Mouse (Mus musculus): ENCODE data around the gene Elmod1. TPM values are rescaled to one million over a fixed set of nuclear protein-coding genes. Genes with fewer than 3 reads are reported as not detected.
"Not testable (repeated sequence)": the region's sequence is repeated elsewhere in the genome, so short reads cannot be mapped to it uniquely, and the experiment has no call there.

Elmod1 gene
- 1.4 and 2.8 TPM in 2 replicates for polyA plus RNA-seq (2014; fragmentation: Nextera tagmentation; extraction: Ambion mirVana)

GRCm38 (mm10) chr9:53975122-53975518 lies at the start of gene Elmod1:
Gene Elmod1, minus strand, starts transcription at chr9:53975301.
- H3K4me1 ChIP-seq (ENCODE audit: control insufficient read depth, insufficient read depth, low read length), result peaks cover 4% of the 10 kb centered on the region
- peak within 1 kb of the TSS; percentile 25; the same call in 1 of the 2 replicates for H3K27ac ChIP-seq (ENCODE audit: low read depth, low read length)
- peak within 1 kb of the TSS; percentile 65 for H3K4me3 ChIP-seq (ENCODE audit: low read depth, low read length)
- no peaks in the 10 kb centered on the region for H3K9me3 ChIP-seq (ENCODE audit: control insufficient read depth, low read length)
- under 1% methylated on average over 30 of the region's 36 CpGs for WGBS
- no peaks in the 10 kb centered on the region for H3K36me3 ChIP-seq (ENCODE audit: control insufficient read depth, insufficient read depth, low read length)
- ATAC-seq (ENCODE audit: low FRiP score), result peak; percentile 94
- peaks cover 7% of the 10 kb centered on the region for H3K27me3 ChIP-seq (ENCODE audit: control insufficient read depth, insufficient read depth, low read length)
- H3K4me2 ChIP-seq, result peak within 1 kb of the TSS; percentile 97
- DNase-seq (ENCODE audit: low spot score, missing footprints), result peak; percentile 95
- peak within 1 kb of the TSS; percentile 64 for H3K9ac ChIP-seq (ENCODE audit: low read length)

- 91% methylated on average over 3 of the region's 3 CpGs for WGBS
Measured at GRCm38 (mm10) chr9:54022795-54023194, 47.7 kb upstream of the Elmod1 start.

GRCm38 (mm10) chr9:53994528-53994927 lies 19.4 kb upstream of the Elmod1 start:
- ATAC-seq (ENCODE audit: low FRiP score), result no peak
- Histone ChIP-seq H3K36me3 (ENCODE audit: control insufficient read depth, insufficient read depth, low read length) (no peaks in the 10 kb centered on the region), H3K9me3 (ENCODE audit: control insufficient read depth, low read length) (no peaks in the 10 kb centered on the region), H3K4me1 (ENCODE audit: control insufficient read depth, insufficient read depth, low read length) (no peaks in the 10 kb centered on the region), H3K4me3 (ENCODE audit: low read depth, low read length) (no peak overlapping the region), H3K4me2 (no peak overlapping the region), H3K9ac (ENCODE audit: low read length) (no peak overlapping the region), H3K27ac (ENCODE audit: low read depth, low read length) (no peak overlapping the region), H3K27me3 (ENCODE audit: control insufficient read depth, insufficient read depth, low read length) (no peaks in the 10 kb centered on the region)
- DNase-seq (ENCODE audit: low spot score, missing footprints), result no peak
- 72% methylated on average over 1 of the region's 1 CpGs for WGBS

More at GRCm38 (mm10) chr9:54022795-54023194, 47.7 kb upstream of the Elmod1 start:
- Histone ChIP-seq H3K9me3 (ENCODE audit: control insufficient read depth, low read length) (no peaks in the 10 kb centered on the region), H3K9ac (ENCODE audit: low read length) (no peak overlapping the region), H3K27me3 (ENCODE audit: control insufficient read depth, insufficient read depth, low read length) (no peaks in the 10 kb centered on the region), H3K27ac (ENCODE audit: low read depth, low read length) (no peak overlapping the region), H3K4me3 (ENCODE audit: low read depth, low read length) (no peak overlapping the region), H3K4me2 (no peak overlapping the region), H3K4me1 (ENCODE audit: control insufficient read depth, insufficient read depth, low read length) (no peaks in the 10 kb centered on the region), H3K36me3 (ENCODE audit: control insufficient read depth, insufficient read depth, low read length) (no peaks in the 10 kb centered on the region)
- ATAC-seq (ENCODE audit: low FRiP score) (no peak), DNase-seq (ENCODE audit: low spot score, missing footprints) (no peak)

- not testable (repeated sequence) for ATAC-seq (ENCODE audit: low FRiP score); H3K27ac ChIP-seq (ENCODE audit: low read depth, low read length); H3K4me1 ChIP-seq (ENCODE audit: control insufficient read depth, insufficient read depth, low read length); H3K27me3 ChIP-seq (ENCODE audit: control insufficient read depth, insufficient read depth, low read length); H3K4me2 ChIP-seq; H3K36me3 ChIP-seq (ENCODE audit: control insufficient read depth, insufficient read depth, low read length); H3K4me3 ChIP-seq (ENCODE audit: low read depth, low read length); H3K9me3 ChIP-seq (ENCODE audit: control insufficient read depth, low read length); DNase-seq (ENCODE audit: low spot score, missing footprints); H3K9ac ChIP-seq (ENCODE audit: low read length)
Measured at GRCm38 (mm10) chr9:53992567-53992966, 17.5 kb upstream of the Elmod1 start.

- no peak overlapping the region for H3K4me2 ChIP-seq
- H3K27me3 ChIP-seq (ENCODE audit: control insufficient read depth, insufficient read depth, low read length), result no peaks in the 10 kb centered on the region
- no peaks in the 10 kb centered on the region for H3K4me1 ChIP-seq (ENCODE audit: control insufficient read depth, insufficient read depth, low read length)
- ATAC-seq (ENCODE audit: low FRiP score) (peak; percentile 64), DNase-seq (ENCODE audit: low spot score, missing footprints) (peak; percentile 89)
- H3K9me3 ChIP-seq (ENCODE audit: control insufficient read depth, low read length), result no peaks in the 10 kb centered on the region
- WGBS, result 8% methylated on average over 3 of the region's 3 CpGs
- H3K9ac ChIP-seq (ENCODE audit: low read length), result no peak overlapping the region
- no peak overlapping the region for H3K4me3 ChIP-seq (ENCODE audit: low read depth, low read length)
- H3K36me3 ChIP-seq (ENCODE audit: control insufficient read depth, insufficient read depth, low read length), result no peaks in the 10 kb centered on the region
- no peak overlapping the region for H3K27ac ChIP-seq (ENCODE audit: low read depth, low read length)
Measured at GRCm38 (mm10) chr9:53990921-53991320, 15.8 kb upstream of the Elmod1 start.

- no peak overlapping the region for H3K4me2 ChIP-seq
- H3K4me1 ChIP-seq (ENCODE audit: control insufficient read depth, insufficient read depth, low read length), result no peaks in the 10 kb centered on the region
- ATAC-seq (ENCODE audit: low FRiP score) (no peak), DNase-seq (ENCODE audit: low spot score, missing footprints) (no peak)
- H3K9ac ChIP-seq (ENCODE audit: low read length), result no peak overlapping the region
- H3K9me3 ChIP-seq (ENCODE audit: control insufficient read depth, low read length), result no peaks in the 10 kb centered on the region
- no peaks in the 10 kb centered on the region for H3K36me3 ChIP-seq (ENCODE audit: control insufficient read depth, insufficient read depth, low read length)
- no peak overlapping the region for H3K27ac ChIP-seq (ENCODE audit: low read depth, low read length)
- no peak overlapping the region for H3K4me3 ChIP-seq (ENCODE audit: low read depth, low read length)
- WGBS, result 37% methylated on average over 3 of the region's 3 CpGs
- H3K27me3 ChIP-seq (ENCODE audit: control insufficient read depth, insufficient read depth, low read length), result no peaks in the 10 kb centered on the region
Measured at GRCm38 (mm10) chr9:53986972-53987371, 11.9 kb upstream of the Elmod1 start.

GRCm38 (mm10) chr9:53984868-53985267 lies 9.8 kb upstream of the Elmod1 start:
- Histone ChIP-seq H3K4me2 (no peak overlapping the region), H3K27ac (ENCODE audit: low read depth, low read length) (no peak overlapping the region), H3K4me3 (ENCODE audit: low read depth, low read length) (no peak overlapping the region), H3K36me3 (ENCODE audit: control insufficient read depth, insufficient read depth, low read length) (no peaks in the 10 kb centered on the region), H3K27me3 (ENCODE audit: control insufficient read depth, insufficient read depth, low read length) (no peaks in the 10 kb centered on the region), H3K9me3 (ENCODE audit: control insufficient read depth, low read length) (no peaks in the 10 kb centered on the region), H3K4me1 (ENCODE audit: control insufficient read depth, insufficient read depth, low read length) (no peaks in the 10 kb centered on the region), H3K9ac (ENCODE audit: low read length) (no peak overlapping the region)
- ATAC-seq (ENCODE audit: low FRiP score) (no peak), DNase-seq (ENCODE audit: low spot score, missing footprints) (peak; percentile 87)
- WGBS, result 29% methylated on average over 9 of the region's 9 CpGs

GRCm38 (mm10) chr9:53974328-53975121 lies 576 bp downstream of the Elmod1 start:
- WGBS, result under 1% methylated on average over 42 of the region's 42 CpGs
- Histone ChIP-seq H3K4me2 (peak overlapping the region; percentile 97), H3K27me3 (ENCODE audit: control insufficient read depth, insufficient read depth, low read length) (peaks cover 7% of the 10 kb centered on the region), H3K27ac (ENCODE audit: low read depth, low read length) (peak overlapping the region; percentile 25; the same call in 1 of the 2 replicates), H3K9ac (ENCODE audit: low read length) (peak overlapping the region; percentile 64), H3K4me3 (ENCODE audit: low read depth, low read length) (peak overlapping the region; percentile 65), H3K36me3 (ENCODE audit: control insufficient read depth, insufficient read depth, low read length) (no peaks in the 10 kb centered on the region), H3K4me1 (ENCODE audit: control insufficient read depth, insufficient read depth, low read length) (peaks cover 4% of the 10 kb centered on the region), H3K9me3 (ENCODE audit: control insufficient read depth, low read length) (no peaks in the 10 kb centered on the region)
- ATAC-seq (ENCODE audit: low FRiP score) (peak; percentile 85), DNase-seq (ENCODE audit: low spot score, missing footprints) (peak; percentile 95)

GRCm38 (mm10) chr9:53973929-53974327 lies 1.2 kb downstream of the Elmod1 start:
- no peaks in the 10 kb centered on the region for H3K9me3 ChIP-seq (ENCODE audit: control insufficient read depth, low read length)
- no peak overlapping the region for H3K27ac ChIP-seq (ENCODE audit: low read depth, low read length)
- DNase-seq (ENCODE audit: low spot score, missing footprints) (no peak), ATAC-seq (ENCODE audit: low FRiP score) (no peak)
- WGBS, result 18% methylated on average over 13 of the region's 13 CpGs
- H3K4me2 ChIP-seq, result peak overlapping the region; percentile 97
- peaks cover 4% of the 10 kb centered on the region for H3K4me1 ChIP-seq (ENCODE audit: control insufficient read depth, insufficient read depth, low read length)
- H3K4me3 ChIP-seq (ENCODE audit: low read depth, low read length), result peak overlapping the region; percentile 65
- peaks cover 7% of the 10 kb centered on the region for H3K27me3 ChIP-seq (ENCODE audit: control insufficient read depth, insufficient read depth, low read length)
- peak overlapping the region; percentile 64 for H3K9ac ChIP-seq (ENCODE audit: low read length)
- no peaks in the 10 kb centered on the region for H3K36me3 ChIP-seq (ENCODE audit: control insufficient read depth, insufficient read depth, low read length)
